Mouse (Mus musculus) testis, adult 2 months (tissue): ENCODE data around the gene Nim1k.

Experiments
- CTCF ChIP-seq: fragments of 200-500 bp; IDR thresholded peaks from 2 replicates; pipeline ENCODE4 v1.5.1; 2012; ENCODE audit warnings: low read depth, mild to moderate bottlenecking, inconsistent platforms, low read length, moderate library complexity; ENCODE audit not compliant: control insufficient read depth, insufficient read depth, insufficient replicate concordance
- POLR2A ChIP-seq: fragments of 200-500 bp; IDR thresholded peaks from 2 replicates; pipeline ENCODE4 v1.6.1; 2012; ENCODE audit warnings: low read depth, mild to moderate bottlenecking, inconsistent platforms, low read length, moderate library complexity; ENCODE audit not compliant: control insufficient read depth

- TF ChIP-seq POLR2A (no peak), CTCF (no peak)
Measured at GRCm38 (mm10) chr13:119723368-119723767, 32.3 kb downstream of the Nim1k start.
